Mouse (Mus musculus): ENCODE results near the gene Sema6b.
"Not testable (repeated sequence)": the region's sequence is repeated elsewhere in the genome, so short reads cannot be mapped to it uniquely, and the experiment has no call there.

The Sema6b gene

GRCm38 (mm10) chr17:56119981-56120880 is 19.9 kb downstream of the Sema6b start:
- in situ Hi-C loops (cut with MboI, MseI): no loop called here

DNA sequence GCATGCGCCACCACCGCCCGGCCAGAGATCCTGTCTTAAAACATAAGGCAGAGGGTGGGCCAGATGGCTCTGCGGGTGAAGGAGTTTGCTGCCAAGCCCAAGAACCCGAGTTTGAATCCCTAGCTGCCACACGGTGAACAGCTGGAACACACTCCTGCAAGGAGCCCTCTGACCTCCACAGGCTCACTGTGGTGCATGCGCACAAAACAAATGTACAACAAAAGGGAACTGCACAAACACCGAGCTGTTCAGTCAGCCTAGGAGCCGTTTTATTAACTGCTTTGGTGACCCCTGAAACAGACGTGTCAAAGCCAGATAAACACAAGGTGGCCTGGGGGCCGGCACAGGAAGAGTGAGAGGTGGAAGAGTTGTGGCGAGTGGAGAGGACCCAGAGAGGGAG is 20.7 kb downstream of the Sema6b start:
- in situ Hi-C loops (cut with MboI, MseI): no loop called here

DNA sequence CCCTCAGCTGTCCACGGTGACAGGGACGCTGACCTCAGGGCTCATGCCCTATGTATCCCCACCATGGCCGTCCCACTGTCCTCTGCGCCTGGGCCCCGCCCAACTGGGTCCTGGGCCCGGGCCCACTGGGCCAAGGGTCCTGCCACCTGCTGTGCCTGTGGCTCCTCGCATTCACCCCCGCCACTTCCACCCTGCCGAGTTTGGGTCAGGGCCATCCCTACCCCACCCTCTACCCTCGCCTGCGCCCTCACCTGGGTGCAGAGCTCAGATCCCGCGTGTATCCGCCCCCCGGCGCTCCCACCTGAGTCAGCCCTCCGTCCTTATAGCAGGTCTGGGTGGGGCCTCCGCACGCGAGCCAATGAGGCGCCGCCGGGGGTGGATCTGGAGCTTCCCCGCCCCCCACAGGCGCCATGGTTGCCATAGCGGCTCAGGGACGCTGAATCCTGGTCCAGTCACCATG is 22.9 kb downstream of the Sema6b start, which contains the start of gene Plin5:
Plin5 (minus strand) TSS at position 346 of the 460 bp plus-strand sequence.
- in situ Hi-C loops (cut with MboI, MseI): no loop called here

GRCm38 (mm10) chr17:56116193-56116592 is 23.9 kb downstream of the Sema6b start:
- in situ Hi-C loops (cut with MboI, MseI): no loop called here

DNA sequence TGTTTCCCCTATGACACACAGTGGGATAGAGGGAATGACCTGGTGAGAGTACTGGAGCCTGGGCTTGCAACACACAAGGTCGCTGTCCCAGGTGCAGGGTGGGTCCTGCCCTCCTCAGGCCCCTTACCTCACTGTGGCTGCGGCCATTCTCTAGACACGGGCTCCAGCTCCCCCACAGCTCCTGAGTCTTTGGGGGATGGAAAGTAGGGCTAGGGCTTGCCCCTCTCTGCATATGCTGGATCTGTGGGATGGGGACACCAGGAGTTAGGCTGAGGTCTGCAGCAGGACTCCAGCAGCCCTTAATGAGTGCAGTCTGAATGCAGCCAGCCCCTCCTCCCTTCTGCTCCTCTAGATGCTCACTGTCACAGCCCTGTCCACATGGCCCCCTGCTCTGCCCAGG is 27.4 kb downstream of the Sema6b start:
- in situ Hi-C loops (cut with MboI, MseI): no loop called here

- in situ Hi-C loops (cut with MboI, MseI): no loop called here
Measured at GRCm38 (mm10) chr17:56111864-56112263, 28.3 kb downstream of the Sema6b start.

DNA sequence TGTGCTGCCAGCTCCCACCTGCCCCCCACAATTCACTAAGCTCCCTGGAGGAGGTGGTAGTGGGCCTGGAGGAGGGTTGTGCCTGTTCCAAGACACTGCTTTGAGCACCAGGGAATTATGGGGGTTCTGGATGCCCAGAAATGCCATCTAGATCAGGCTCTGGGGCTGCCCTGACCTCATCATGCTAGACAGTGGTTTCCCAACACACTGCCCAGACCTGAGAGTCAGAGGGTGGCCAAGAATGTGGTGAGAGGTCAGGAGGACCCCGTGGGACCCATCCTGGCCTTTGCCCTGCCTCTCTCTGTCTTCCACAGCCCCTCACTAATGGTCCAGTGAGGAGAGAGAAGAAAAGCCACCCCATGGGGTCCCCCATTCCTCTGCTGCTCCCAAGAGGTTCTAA is 29.1 kb downstream of the Sema6b start:
- in situ Hi-C loops (cut with MboI, MseI): no loop called here

- in situ Hi-C loops (cut with MboI, MseI): no loop called here
Measured at GRCm38 (mm10) chr17:56110571-56110970, 29.6 kb downstream of the Sema6b start.

GRCm38 (mm10) chr17:56109219-56110051 is 30.7 kb downstream of the Sema6b start, which contains the start of gene Plin4:
Gene Plin4, minus strand, starts transcription at chr17:56109803.
- in situ Hi-C loops (cut with MboI, MseI): no loop called here

- in situ Hi-C loops (cut with MboI, MseI): no loop called here
Measured at GRCm38 (mm10) chr17:56108334-56109044, 31.7 kb downstream of the Sema6b start.

- in situ Hi-C loops (cut with MboI, MseI): no loop called here
Measured at GRCm38 (mm10) chr17:56107736-56108135, 32.4 kb downstream of the Sema6b start.

GRCm38 (mm10) chr17:56106981-56107380 is 33.2 kb downstream of the Sema6b start:
- in situ Hi-C loops (cut with MboI, MseI): no loop called here

DNA sequence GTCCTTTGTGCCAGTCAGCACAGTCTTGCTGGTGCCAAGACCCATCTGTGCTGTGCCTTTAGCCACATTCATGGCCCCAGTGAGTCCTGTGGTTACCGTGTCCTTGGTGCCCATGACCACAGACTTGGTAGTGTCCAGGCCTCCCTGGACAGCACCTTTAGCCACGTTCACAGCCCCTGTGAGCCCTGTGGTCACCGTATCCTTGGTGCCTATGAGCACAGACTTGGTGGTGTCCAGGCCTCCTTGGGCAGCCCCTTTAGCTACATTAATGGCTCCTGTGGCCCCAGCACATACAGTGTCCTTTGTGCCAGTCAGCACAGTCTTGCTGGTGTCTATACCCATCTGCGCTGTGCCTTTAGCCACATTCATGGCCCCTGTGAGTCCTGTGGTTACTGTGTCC is 33.7 kb downstream of the Sema6b start:
- in situ Hi-C loops (cut with MboI, MseI): not testable (repeated sequence)

GRCm38 (mm10) chr17:56104821-56105220 is 35.3 kb downstream of the Sema6b start:
- in situ Hi-C loops (cut with MboI, MseI): not testable (repeated sequence)

- in situ Hi-C loops (cut with MboI, MseI): no loop called here
Measured at GRCm38 (mm10) chr17:56103465-56104285, 36.5 kb downstream of the Sema6b start.

- in situ Hi-C loops (cut with MboI, MseI): no loop called here
Measured at GRCm38 (mm10) chr17:56102927-56103326, 37.2 kb downstream of the Sema6b start.

GRCm38 (mm10) chr17:56102158-56102557 is 38.0 kb downstream of the Sema6b start:
- in situ Hi-C loops (cut with MboI, MseI): no loop called here

DNA sequence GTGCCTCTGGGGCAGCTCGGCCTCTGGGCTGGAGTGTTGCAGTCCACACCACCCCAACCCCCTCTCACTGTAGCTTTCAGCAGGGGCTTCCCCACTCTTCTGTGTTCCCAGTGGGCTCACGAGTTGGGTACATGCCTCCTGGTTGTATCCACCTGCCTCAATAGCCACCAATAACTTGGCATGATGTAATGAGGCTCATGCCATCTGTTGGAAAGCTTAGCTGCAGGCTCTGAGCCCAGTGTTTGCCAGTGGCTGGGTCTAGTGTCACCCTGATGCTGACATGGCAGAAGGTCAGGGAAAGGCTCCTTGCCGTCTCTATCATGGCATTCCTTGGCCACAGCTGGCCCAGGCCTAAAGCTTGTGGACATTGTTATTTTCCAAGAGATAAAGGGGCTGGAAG is 39.3 kb downstream of the Sema6b start:
- in situ Hi-C loops (cut with MboI, MseI): no loop called here

DNA sequence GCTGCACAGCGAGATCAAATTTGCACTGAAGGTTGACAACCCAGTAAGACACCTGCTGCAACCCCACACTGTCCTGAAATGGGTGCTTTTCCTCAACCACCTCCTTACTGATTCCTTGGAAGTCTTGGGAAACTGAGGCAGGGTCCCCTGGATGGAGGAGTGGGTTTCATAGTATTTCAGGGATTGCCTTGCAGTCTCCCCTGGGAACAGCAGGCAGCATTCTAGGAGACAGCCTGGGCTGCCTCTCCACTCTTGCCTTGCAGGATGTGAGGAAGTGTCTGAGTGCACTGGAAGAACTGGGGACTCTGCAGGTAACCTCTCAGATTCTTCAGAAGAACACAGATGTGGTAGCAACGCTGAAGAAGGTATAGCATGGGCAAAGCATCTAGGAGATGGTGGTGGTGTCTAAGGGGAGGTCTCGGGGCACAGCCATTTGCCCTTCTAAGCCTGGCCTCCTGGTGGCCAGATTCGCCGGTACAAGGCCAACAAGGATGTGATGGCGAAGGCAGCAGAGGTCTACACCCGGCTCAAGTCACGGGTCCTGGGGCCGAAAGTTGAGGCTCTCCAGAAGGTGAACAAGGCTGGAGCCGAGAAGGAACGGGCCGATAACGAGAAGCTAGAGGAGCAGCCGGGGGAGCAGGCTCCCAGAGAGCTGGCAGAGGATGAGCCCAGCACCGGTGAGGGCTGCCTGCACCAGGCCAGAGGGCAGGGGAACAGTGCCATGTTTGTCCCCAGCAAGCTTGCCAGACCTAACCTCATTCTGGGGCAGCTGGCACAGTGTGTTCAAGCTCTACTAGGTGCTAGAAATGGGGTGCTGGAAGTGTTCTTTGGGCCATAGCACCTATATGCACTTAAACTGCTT is 41.2 kb downstream of the Sema6b start:
- in situ Hi-C loops (cut with MboI, MseI): no loop called here

- in situ Hi-C loops (cut with MboI, MseI): no loop called here
Measured at GRCm38 (mm10) chr17:56098180-56098579, 42.0 kb downstream of the Sema6b start.

Measured in regulatory T cell (primary cell).